Mouse (Mus musculus) large intestine, adult 2 months (tissue): Measurements from ENCODE around the gene Prelid1. TPM values are rescaled to one million over a fixed set of nuclear protein-coding genes. Genes with fewer than 3 reads are reported as not detected.

ENCODE experiments used
- DNase-seq: peaks from one replicate; pipeline ENCODE4 v3.0.0-alpha.2; 2012; ENCODE audit warnings: low read depth, low spot score
- WGBS: fragments of 180-500 bp; shearing (Covaris S2); methylation state at CpG from one replicate; pipeline ENCODE4 v1.1.7; 2018; 5-methylcytosine and 5-hydroxymethylcytosine counted together
- polyA plus RNA-seq: library from polyadenylated mRNA; depleted of rRNA; stranded (reverse); fragments of >200 nt; gene quantifications from 2 replicates; pipeline ENCODE4 v1.2.3, GENCODE M21; 2012; rRNA removed

The Prelid1 gene
- 778 and 779 TPM in 2 replicates for polyA plus RNA-seq

DNA sequence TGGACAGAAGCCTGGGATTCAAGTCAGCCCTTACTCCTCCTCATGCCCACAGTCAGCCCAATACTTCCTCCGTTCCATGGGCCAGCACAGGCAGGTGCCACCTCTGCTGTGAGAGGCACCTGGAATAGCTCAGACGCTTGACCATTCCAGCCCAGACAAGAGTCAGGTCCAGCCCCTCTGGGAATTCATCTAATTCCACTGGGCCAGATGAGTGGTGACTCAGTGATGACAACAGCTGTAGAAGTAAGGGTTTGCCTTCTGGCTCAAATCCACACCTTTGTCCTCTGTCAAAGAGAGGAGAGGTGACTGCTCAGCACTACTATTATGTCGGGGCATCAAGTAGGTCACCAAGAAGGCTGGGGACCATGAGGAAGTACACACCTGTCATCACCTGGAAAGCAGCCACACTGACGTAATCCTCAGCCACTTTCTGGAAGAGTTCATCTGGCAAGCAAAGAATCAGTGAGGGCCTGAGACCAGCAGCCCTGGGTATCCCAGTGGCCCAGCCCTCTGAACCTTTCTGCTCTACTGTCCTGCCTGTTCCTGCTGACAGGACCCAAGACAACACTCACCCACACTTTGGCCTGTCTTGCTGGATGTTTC lies at the start of gene Prelid1:
Gene Prelid1 (plus strand): TSS at position 570 of the 603 bp plus-strand sequence.
- 41% methylated on average over 4 of the region's 4 CpGs for WGBS
- no peak for DNase-seq

DNA sequence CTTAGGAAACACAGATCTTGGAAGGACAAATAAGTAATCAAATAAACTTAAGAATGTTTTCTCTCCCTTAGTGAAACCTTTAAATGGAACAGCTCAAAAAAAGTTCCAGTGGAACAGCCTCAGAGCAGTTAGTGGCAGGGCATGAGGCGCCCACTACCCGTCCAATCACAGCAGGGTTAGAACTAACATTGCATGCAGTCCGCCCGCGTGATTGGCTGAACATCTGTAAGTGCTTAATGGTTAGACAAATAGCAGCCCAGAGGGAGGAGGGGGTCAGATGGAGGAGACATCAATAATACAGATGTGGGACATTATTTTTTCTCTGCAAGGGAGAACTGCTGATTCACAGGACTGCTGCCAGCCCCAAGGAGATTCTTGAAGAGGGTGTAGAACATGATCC lies 43.1 kb upstream of the Prelid1 start:
- no peak for DNase-seq
- 94% methylated on average over 5 of the region's 5 CpGs for WGBS

DNA sequence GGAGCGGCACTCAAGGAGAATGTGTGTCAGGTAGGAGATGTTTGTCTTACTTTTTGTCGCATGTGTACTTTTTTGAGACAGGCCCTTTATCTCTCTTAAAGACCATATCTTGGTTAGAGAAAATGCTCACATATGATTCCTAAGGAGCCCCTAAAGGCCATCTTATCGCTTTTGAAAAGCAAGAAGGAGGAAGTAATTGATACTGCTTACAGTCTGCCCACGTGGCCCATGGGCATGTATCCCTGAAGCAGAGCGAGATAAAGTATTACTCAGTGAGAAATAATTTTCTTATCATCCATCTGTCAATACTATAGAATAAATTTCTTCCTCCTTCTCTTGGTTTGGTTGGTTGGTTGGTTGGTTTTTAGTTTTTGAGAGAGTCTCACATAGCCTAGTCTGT lies 42.7 kb upstream of the Prelid1 start:
- no peak for DNase-seq
- 90% methylated on average over 5 of the region's 5 CpGs for WGBS

DNA sequence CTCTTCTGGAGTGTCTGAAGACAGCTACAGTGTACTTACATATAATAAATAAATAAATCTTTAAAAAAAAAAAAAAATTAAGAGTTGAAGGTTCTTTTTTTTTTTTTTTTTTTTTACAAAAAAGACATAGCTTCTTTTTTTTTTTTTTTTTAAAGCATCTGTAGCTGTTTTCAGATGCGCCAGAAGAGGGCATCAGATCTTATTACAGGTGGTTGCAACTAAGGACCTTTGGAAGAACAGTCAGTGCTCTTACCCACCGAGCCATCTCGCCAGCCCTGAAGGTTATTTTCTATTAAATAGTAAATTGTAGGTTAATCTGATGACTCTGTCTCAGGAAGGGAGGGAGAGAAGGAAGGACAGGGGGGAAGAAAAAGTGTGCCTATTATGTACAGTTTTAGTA lies 31.4 kb upstream of the Prelid1 start:
- DNase-seq = no peak
- WGBS = 69% methylated on average over 3 of the region's 3 CpGs

- DNase-seq = no peak
- 96% methylated on average over 1 of the region's 1 CpGs for WGBS
These were observed 23.5 kb upstream of the Prelid1 start for GRCm38 (mm10) chr13:55296760-55297159.

DNA sequence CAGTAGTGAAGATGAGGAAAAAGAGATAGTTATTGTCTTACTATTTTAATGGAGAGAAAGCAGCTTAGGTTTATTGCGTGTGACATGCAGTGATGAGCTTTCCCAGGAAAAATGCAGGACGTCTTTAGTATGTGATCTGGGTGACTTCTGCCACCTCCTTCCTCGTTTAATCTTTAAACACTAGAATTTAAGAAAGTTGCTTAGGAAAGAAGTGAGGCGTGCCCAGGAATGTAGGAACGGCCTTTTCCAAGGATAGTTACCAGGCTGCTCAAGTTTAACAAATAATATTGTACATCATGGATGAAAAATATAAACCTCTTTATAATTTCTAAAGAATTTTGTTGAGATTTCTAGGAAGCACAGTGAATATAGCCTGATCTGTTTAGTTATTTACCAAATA lies 19.4 kb upstream of the Prelid1 start:
- DNase-seq = no peak
- WGBS = 70% methylated on average over 5 of the region's 5 CpGs

GRCm38 (mm10) chr13:55312028-55312630 lies 8.2 kb upstream of the Prelid1 start:
- 88% methylated on average over 8 of the region's 8 CpGs for WGBS
- DNase-seq = no peak

GRCm38 (mm10) chr13:55313051-55313450 lies 7.2 kb upstream of the Prelid1 start:
- DNase-seq = no peak
- 75% methylated on average over 9 of the region's 9 CpGs for WGBS

GRCm38 (mm10) chr13:55314891-55315412 lies 5.3 kb upstream of the Prelid1 start:
- no peak for DNase-seq
- WGBS = 59% methylated on average over 2 of the region's 2 CpGs

DNA sequence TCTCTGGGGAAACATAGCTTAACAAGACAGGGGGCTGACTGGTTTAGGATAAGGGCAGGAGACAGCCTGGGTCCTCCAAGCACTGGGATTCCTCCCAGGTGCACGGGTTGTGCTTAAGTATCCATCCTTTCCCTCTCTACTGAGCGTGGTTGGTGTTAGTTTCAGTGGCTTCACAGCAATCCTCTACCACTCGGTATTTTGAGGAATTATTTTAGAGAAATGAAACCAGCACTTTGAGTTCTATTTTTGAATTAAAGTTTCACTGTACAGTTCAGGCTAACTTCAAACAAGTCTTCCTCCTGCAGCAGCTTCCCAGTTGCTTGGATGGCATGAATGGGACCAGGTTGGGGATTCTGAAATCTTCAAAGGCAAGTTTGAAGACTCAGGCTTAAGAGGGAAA lies 1.9 kb upstream of the Prelid1 start:
- no peak for DNase-seq
- 78% methylated on average over 3 of the region's 3 CpGs for WGBS

DNA sequence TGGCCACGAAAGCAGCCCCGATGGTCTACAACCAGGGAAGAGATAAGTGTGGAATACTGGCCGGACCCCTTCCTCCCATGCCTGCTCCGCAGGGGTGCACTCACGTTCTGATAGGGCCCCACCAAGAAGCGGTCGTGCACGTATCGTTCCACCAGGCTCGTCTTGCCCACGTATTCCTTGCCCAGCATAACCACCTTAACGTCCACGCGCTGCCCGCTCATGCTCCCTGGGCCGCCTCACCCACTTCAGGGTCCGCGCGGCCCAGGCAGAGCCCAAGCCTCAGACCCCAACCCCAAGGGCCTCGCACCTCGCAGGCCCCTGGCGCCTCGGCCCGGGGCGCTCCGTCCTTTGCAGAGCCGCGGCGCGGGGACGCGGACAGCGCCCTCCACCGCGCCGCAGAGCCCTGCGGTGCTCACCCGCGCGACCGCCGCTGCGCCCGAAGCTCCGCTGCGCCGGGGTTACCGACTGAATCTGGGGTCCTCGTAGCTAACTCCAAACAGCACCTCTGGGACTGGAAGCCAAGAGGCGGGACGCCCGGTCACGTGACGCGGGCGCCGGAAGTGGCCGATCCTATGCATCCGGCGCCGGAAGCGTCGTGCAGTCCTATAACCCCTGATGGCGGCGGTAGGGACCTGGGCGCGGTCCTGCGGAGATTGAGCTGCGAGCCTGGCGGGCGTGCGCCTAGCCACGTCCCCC lies 1.3 kb downstream of the Prelid1 start, which contains the start of gene Rab24:
Gene Rab24 (minus strand): TSS at position 513 of the 696 bp plus-strand sequence.
- DNase-seq = no peak
- under 1% methylated on average over 73 of the region's 73 CpGs for WGBS

DNA sequence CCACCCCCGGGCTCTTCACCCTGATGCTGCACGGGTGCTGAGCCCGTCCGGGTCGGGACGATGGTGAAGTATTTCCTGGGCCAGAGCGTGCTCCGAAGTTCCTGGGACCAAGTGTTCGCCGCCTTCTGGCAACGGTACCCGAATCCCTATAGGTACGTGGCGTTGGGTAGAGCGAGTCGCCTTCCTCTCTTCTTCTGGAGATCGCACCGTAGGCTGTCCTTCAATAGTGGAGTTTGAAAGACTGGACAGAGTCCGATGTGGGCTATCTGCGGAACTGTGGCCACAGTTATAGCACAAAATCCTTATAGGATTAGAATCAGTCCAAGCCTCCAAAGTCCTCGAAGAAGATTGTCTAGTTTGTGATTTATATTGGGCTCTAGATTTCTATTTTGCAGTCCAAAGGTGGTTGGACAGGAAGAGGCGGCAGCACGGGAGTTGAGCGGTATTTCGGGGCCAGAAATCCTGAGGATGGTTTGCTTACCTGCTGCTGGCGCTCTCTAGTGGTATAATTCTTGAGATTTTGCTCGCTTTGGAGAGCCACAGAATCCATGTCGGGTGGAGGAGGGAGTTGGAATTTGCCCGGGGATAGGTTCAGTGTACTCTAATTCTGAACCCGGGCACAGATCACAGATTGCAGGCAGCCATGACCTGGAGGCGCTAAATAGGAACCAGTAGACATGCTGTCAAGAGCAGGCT lies 2.0 kb downstream of the Prelid1 start:
- WGBS = under 1% methylated on average over 31 of the region's 31 CpGs
- no peak for DNase-seq

GRCm38 (mm10) chr13:55325596-55325995 lies 5.3 kb downstream of the Prelid1 start:
- no peak for DNase-seq
- WGBS = 64% methylated on average over 11 of the region's 11 CpGs

DNA sequence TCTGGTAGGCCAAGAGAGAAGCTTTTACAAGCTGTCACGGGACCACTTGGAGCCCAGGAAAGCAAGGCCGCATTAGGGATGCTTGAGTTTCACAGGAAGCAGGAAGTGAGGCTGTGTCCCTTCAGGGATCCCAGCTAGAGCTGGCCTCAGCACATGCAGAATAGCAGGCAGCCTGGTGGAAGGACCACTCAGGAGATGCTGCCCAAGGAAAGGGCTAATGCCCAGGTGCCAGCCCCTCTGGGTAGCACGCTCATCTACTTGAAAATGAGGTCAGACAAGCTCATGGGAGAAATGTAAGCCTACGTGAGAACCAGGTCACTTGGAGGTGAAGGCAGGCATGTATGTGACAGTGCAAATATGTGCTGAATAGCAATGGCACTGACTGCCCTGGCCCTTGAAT lies 6.9 kb downstream of the Prelid1 start:
- WGBS = 58% methylated on average over 4 of the region's 4 CpGs
- no peak for DNase-seq

DNA sequence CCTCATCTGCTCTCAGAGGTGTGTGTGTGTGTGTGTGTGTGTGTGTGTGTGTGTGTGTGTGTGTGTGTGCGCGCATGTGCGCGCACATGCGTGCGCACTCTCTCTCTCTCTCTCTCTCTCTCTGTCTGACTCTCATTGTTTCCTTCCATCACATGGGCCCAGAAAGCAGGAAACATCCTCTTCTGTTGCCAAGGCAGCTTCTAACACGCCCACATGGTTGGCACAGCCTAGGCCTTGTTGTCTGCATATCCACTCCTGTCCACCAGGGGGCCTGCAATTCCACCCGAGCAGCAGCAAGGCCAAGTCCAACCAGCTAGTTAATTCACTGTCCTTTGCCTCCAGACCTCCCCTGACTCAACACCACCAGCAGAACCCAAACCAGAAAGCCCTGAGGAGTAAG lies 7.3 kb downstream of the Prelid1 start:
- 7% methylated on average over 8 of the region's 8 CpGs for WGBS
- peak; percentile 85 for DNase-seq

- no peak for DNase-seq
- 81% methylated on average over 6 of the region's 6 CpGs for WGBS
These were observed 7.9 kb downstream of the Prelid1 start for GRCm38 (mm10) chr13:55328171-55328570.

DNA sequence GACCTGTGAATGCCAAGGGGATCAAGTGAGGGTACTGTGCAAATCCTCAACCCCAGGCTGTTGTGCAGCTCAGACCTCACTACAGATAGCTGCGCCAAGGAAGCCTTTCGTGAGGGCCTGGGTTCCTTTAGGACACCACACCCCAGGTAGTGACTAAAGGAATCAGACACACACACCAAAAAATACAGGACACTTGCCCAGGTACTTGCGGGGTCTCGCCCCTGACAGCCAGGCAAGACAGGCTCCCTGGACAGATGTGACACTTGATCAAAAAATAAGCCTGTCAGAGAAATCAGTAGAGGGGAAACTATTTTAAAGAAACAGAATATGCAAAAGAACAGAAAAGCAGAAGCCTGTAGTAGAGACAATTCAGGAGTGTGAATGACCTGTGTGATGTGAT lies 8.3 kb downstream of the Prelid1 start:
- DNase-seq = no peak
- 83% methylated on average over 4 of the region's 4 CpGs for WGBS

- no peak for DNase-seq
- under 1% methylated on average over 29 of the region's 29 CpGs for WGBS
These were observed 8.9 kb downstream of the Prelid1 start for GRCm38 (mm10) chr13:55329109-55329682.

DNA sequence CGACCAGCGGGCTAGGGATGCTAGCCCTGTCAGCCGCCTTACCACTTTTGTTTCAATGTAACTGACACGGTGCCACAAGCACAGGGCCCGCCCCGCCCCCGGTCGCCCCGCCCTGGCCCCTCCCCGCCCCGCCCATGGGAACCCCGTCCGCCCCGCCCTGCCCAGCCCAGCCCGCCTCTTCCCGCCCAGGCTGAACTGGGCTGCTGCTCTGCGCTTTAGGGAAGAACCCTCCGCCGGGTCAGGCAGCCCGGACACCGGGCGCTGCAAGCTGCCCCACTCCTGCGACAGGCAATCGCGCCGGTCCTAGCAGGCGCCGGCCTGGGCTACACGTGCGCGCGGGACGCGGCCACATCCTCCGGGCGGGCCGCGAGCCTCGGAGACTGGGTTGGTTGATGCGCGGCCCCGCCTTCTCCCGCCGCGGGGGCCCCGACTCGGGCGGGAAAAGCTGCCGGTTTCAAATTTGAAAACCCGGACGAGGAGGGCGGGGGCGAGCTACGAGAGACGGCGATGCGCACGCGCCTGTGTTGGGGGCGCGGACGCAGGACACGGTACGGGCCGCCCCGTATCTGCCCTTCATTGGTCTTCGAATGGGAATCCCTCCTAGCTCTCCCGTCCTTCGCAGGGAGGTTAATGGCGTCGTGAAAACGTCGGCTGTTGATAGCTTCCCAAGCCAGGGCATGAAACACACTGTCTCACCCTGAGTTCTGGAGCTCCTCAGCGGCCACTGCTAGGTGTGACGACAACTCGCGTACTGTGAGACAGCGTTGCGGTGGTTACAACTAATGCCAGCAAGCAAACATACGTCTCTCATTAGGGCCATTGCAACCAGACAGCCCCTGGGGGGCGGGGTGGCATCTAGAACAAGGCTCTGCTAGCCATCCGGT lies 9.6 kb downstream of the Prelid1 start, which contains the start of gene Mxd3:
Gene Mxd3 (minus strand): TSS at position 141 of the 884 bp plus-strand sequence.
- no peak for DNase-seq
- 1% methylated on average over 79 of the region's 82 CpGs for WGBS
